Mouse (Mus musculus) liver, embryonic 14.5 days (tissue): ENCODE measurements around the gene Samd4.

Source experiments
- CTCF ChIP-seq: IDR thresholded peaks from 2 replicates; pipeline ENCODE4 v1.5.1; 2016; ENCODE audit warnings: antibody characterized with exemption, low read depth, control low read depth
- EP300 ChIP-seq: IDR thresholded peaks from 2 replicates; pipeline ENCODE4 v1.6.1; 2016; ENCODE audit warnings: antibody characterized with exemption, low read depth

DNA sequence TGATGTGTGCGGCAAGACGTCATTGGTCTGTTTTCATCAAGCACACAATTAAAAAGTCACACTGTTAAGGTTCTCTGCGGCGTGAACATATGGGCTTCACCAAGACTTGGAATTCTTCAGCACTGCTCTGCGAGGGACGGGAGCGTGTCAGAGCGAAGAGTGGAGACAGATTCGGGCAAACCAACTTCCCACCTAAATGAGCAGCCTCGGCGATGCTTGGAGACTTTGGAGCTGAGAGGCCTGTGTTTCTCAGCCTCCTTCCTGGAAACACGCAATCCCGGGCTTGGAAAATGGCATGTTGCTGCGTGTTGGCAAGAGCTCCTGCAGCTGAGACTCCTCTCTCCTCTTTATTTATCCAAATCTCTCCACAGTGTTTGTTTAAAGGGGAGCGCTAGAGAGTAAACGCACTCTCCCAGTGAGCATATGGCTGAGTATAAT is 210.7 kb downstream of the Samd4 start:
- no peak for TF ChIP-seq CTCF
- no peak for TF ChIP-seq EP300
